Mouse (Mus musculus): ENCODE results near the gene Gnai2.

GRCm38 (mm10) chr9:107628721-107629410 is 6.3 kb downstream of the Gnai2 start:
- TF ChIP-seq POLR2A (IDR thresholded peaks at IDR 0.05; ENCODE audit: insufficient read length, low read depth) (no peak), E2F4 (IDR thresholded peaks at IDR 0.05; ENCODE audit: insufficient read depth) (no peak), USF1 (IDR thresholded peaks at IDR 0.05; ENCODE audit: low read depth) (no peak), MAX (IDR thresholded peaks at IDR 0.05; ENCODE audit: low read depth) (no peak), TCF12 (IDR thresholded peaks at IDR 0.05; ENCODE audit: insufficient read depth, poor library complexity, severe bottlenecking) (no peak), CEBPB (IDR thresholded peaks at IDR 0.05; ENCODE audit: insufficient read depth, poor library complexity, severe bottlenecking) (no peak), REST (IDR thresholded peaks at IDR 0.05; ENCODE audit: insufficient read depth, insufficient read length) (no peak), TCF3 (IDR thresholded peaks at IDR 0.05; ENCODE audit: insufficient read length, low read depth) (no peak), MYOD1 (IDR thresholded peaks at IDR 0.05; ENCODE audit: control insufficient read depth in 1 of 3, insufficient read length in 2 of 3, low read depth in 2 of 3) (no peak), MYOG (IDR thresholded peaks at IDR 0.05; ENCODE audit: control insufficient read depth in 1 of 3, insufficient read depth in 1 of 3, insufficient read length in 2 of 3, low read depth in 2 of 3) (no peak), POLR2AphosphoS2 (IDR thresholded peaks at IDR 0.05; ENCODE audit: insufficient read length, low read depth) (no peak)

All from myocyte (in vitro differentiated cells).